Mouse (Mus musculus) regulatory T cell (primary cell): ENCODE data around the gene Cep68.

ENCODE experiments used
- in situ Hi-C: fragments of 300-600 bp; cut with MboI, MseI; formaldehyde crosslinking; loops from one replicate; pipeline ENCODE4 v1.15.1; 2025; ENCODE audit warnings: high pct_unique_total_duplicates

Gene Cep68

GRCm38 (mm10) chr11:20242366-20243056 lies 6.7 kb downstream of the Cep68 start:
- in situ Hi-C loops, result no loop called here

- in situ Hi-C loops, result no loop called here
Observed at GRCm38 (mm10) chr11:20241311-20241710, 7.9 kb downstream of the Cep68 start.

GRCm38 (mm10) chr11:20240331-20240730 lies 8.9 kb downstream of the Cep68 start:
- in situ Hi-C loops, result no loop called here

- in situ Hi-C loops, result no loop called here
Observed at GRCm38 (mm10) chr11:20239279-20239861, 9.9 kb downstream of the Cep68 start.

GRCm38 (mm10) chr11:20237976-20238375 lies 11.3 kb downstream of the Cep68 start:
- in situ Hi-C loops, result no loop called here

- in situ Hi-C loops, result no loop called here
Observed at GRCm38 (mm10) chr11:20237018-20237417, 12.2 kb downstream of the Cep68 start.

- in situ Hi-C loops, result no loop called here
Observed at GRCm38 (mm10) chr11:20234233-20234632, 15.0 kb downstream of the Cep68 start.

- in situ Hi-C loops, result no loop called here
Observed at GRCm38 (mm10) chr11:20232016-20232755, 17.0 kb downstream of the Cep68 start.

GRCm38 (mm10) chr11:20231128-20231878 lies 17.9 kb downstream of the Cep68 start:
- in situ Hi-C loops, result no loop called here

GRCm38 (mm10) chr11:20230286-20230685 lies 18.9 kb downstream of the Cep68 start:
- in situ Hi-C loops, result no loop called here

- in situ Hi-C loops, result no loop called here
Observed at GRCm38 (mm10) chr11:20229311-20229710, 19.9 kb downstream of the Cep68 start.

GRCm38 (mm10) chr11:20228666-20229065 lies 20.6 kb downstream of the Cep68 start:
- in situ Hi-C loops, result no loop called here

- in situ Hi-C loops, result no loop called here
Observed at GRCm38 (mm10) chr11:20225938-20226337, 23.3 kb downstream of the Cep68 start.

- in situ Hi-C loops, result loop anchor here (25.0 kb wide), 1 partner anchor 1763 kb away; no protein-coding TSS in a partner anchor
Observed at GRCm38 (mm10) chr11:20224196-20224595, 25.0 kb downstream of the Cep68 start.

GRCm38 (mm10) chr11:20221671-20222070 lies 27.6 kb downstream of the Cep68 start:
- in situ Hi-C loops, result loop anchor here (25.0 kb wide), 1 partner anchor 1766 kb away; no protein-coding TSS in a partner anchor

- in situ Hi-C loops, result loop anchor here (25.0 kb wide), 1 partner anchor 1770 kb away; no protein-coding TSS in a partner anchor
Observed at GRCm38 (mm10) chr11:20217227-20217626, 32.0 kb downstream of the Cep68 start.

GRCm38 (mm10) chr11:20216415-20216814 lies 32.8 kb downstream of the Cep68 start:
- in situ Hi-C loops, result loop anchor here (25.0 kb wide), 1 partner anchor 1771 kb away; no protein-coding TSS in a partner anchor

- in situ Hi-C loops, result loop anchor here (25.0 kb wide), 1 partner anchor 1773 kb away; no protein-coding TSS in a partner anchor
Observed at GRCm38 (mm10) chr11:20214779-20215178, 34.5 kb downstream of the Cep68 start.

- in situ Hi-C loops, result loop anchor here (25.0 kb wide), 1 partner anchor 1775 kb away; no protein-coding TSS in a partner anchor
Observed at GRCm38 (mm10) chr11:20211838-20212237, 37.4 kb downstream of the Cep68 start.

- in situ Hi-C loops, result loop anchor here (25.0 kb wide), 1 partner anchor 1780 kb away; no protein-coding TSS in a partner anchor
Observed at GRCm38 (mm10) chr11:20207589-20207988, 41.6 kb downstream of the Cep68 start.

- in situ Hi-C loops, result loop anchor here (25.0 kb wide), 1 partner anchor 1781 kb away; no protein-coding TSS in a partner anchor
Observed at GRCm38 (mm10) chr11:20206626-20207223, 42.5 kb downstream of the Cep68 start.
